Mouse (Mus musculus) ES-CJ7 (cell line): ENCODE measurements around the gene Pcbp1.
"Not testable (repeated sequence)": the region's sequence is repeated elsewhere in the genome, so short reads cannot be mapped to it uniquely, and the experiment has no call there.

Source experiments
- DNase-seq: peaks from one replicate; pipeline ENCODE4 v3.0.0; 2011; ENCODE audit warnings: low read depth, low spot score

Pcbp1 gene

DNA sequence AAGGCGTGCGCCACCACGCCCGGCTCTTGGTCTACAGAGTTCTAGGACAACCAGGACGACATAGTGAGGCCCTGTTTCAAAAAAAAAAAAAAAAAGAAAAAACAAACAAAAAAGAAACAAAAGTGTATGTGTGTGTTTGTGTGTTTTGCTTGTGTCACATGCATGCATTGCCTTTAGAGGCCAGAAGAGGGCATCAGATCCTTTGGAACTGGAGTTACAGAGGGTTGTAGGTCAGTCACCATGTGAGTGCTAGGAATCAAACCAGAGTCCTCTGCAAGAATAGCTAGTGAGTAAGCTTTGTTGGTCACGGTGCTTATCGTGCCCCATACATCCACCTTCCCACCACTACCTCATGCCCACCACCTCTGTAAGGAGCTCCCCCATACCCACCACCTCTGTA is 31.4 kb downstream of the Pcbp1 start:
- DNase-seq = peak; percentile 71

DNA sequence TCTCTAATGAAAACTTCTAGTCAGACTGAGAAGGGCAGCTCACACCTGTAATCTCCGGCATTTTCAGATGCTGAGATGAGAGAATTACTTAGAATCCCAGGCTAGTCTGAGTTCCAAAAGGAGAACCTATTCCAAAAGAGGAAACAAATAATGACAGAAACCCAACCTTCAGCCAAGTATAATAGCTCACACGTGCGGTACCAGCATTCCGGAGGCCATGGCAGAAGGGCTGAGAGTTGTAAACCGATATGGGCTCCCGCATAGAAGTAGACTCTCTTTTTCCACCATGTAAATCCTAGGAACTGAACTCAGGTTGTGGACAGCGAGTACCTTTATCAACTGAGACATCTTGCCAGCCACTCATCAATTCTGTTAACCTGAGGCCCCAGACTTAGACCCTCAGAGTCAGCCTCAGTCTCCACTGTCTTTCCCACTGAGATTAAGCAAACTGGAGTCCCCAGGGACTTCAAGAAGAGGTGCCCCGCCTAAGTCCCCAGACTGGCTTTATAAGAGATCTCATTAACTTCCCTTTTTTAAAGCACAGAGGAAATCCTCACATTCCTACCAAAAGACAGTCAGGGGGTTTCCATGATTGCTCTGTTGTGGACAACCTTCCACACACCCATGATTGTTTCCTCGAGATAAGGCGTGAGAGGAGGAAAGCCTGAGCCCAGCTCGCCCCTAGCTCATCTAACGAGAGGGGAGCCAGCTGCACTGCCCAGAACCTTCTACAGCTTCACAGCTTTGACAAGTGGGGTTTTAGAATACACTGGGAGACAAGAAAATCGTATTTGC is 32.5 kb downstream of the Pcbp1 start:
- no peak for DNase-seq

DNA sequence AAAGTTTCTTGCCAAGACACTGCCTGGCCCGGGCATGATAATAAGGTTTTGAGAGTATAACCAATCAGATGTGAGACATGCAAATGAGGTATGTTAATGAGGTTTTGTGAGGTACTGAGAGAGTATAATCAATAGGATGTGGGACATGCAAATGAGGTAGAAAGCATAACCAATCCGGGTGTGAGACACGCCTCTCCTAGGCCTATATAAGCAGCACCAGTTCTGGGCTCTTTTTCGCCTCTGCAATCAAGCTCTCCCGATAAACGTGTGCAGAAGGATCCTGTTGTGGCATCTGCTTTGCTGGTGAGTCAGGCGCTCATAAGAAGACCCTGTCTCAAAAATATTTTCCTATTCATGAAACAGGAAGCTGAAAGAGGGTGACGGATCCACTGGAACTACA is 35.7 kb downstream of the Pcbp1 start:
- DNase-seq = not testable (repeated sequence)

DNA sequence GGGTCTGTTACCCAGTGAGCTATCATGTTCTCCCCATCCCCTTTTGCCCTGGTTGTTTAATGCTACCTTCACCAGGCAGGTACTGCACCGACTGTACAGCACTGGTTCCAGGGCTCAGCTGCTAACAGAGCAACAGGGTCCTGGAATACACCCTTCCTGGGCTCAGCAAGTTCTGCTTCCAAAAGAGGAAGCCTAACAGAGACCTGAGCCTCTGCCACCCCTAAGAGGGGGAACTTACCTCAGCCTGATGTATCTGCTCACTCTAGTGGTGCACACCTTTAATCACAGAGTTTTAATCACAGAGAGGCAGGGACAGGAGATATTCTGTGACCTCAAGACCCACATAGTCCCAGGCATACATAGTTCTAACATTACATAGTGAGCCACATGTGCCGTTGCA is 36.2 kb downstream of the Pcbp1 start:
- DNase-seq = no peak

DNA sequence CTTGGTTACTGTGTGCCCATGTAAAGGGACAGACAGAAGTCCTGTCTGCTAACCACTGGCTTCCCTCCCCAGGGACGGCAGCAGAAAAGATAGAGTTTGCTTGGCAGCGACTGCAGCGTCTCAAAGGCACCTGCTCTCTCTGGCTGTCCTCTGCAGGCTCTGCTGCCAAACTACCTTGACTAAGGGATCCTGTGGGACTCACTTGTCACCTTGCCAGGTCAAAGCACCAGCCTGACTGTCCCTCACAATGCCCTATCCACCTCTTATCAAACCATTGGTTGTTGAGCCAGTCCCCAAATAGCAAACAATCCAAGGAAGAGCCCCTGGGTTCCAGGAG is 38.0 kb downstream of the Pcbp1 start:
- DNase-seq = peak; percentile 36

DNA sequence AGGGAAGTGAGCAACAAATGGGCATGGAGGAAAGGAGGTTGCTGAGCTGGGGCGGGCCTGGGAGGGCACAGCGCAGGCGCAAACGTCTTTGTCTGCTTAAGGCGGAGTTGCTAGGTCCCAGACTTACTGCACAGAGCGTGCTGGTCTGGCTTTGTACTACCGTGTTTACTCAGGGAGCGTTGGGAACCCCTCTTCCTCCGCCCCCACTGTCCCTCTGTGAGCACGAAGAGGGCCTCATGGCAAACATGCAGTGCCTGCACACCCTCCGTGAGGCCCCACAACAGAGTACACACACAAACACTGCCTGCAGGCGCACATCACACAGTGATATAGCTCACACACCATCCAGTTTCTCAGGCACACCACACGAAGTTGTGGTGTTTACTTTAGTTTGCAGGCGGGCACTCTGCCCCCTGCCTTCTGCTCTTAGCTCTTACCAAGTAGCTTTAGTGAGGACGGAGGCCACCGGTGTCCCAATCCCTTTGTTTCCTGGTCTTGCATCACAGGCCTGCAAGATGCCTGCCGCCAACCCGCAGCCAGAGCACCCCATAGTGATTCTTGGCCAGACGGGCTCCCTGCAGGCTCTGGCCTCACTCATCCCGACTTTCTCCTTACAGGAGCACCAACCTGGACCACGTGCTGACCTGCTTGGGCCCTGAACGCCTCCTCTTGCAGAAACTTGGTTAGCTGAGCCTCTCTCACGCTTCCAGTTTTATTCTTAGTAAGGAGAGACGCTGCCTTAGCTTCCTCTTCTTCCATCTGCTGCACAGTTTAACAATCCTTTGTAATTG is 38.6 kb downstream of the Pcbp1 start:
- DNase-seq = peak; percentile 96

DNA sequence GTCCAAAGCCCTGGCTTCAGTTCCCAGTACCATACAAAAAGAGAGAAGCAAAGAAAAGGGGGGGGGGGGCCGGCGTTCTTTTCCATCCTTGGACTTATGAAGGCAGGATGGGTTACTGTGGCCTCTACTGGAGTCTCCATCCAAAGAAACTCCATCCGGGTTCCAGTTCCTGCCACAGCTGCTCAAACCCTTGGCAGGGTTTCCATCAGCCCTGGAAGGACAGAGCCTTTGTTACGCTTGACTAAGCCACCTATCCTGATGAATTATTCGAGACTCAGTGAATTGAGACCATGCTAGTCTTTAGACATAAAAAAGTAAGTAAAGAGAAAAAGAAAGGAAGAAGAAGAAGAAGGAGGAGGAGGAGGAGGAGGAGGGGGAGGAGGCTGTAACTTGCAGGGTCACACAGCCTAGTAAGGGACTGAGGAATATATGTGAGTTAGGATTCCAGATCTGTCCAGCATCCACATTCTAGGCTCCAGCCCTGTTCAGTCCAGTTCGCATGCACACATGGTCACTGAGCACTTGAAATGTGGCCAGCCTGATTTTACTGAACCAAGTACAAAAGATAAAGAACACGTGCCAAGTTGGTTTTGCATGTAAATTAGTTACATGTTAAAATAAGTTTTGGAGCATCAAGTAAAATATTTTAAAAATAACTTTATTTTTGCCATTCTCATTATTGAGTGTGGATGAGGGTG is 40.0 kb downstream of the Pcbp1 start:
- no peak for DNase-seq

DNA sequence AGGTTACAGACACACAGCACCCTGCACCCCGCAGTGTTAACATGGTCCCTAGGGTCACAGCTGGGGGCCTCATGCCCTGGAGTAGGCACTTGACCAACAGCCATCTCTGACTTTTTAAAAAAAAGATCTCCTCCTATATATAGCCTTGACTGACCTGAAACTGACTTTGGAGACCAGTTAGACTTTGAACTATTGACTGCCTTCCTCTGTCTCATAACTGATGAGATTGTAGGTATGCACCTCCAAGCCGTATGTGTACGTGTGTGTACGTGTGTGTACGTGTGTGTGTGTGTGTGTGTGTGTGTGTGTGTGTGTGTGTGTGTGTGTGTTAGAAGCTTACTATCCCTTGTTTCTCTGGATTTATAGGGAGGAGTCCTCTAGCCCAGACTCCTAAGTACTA is 44.2 kb downstream of the Pcbp1 start:
- DNase-seq = no peak

DNA sequence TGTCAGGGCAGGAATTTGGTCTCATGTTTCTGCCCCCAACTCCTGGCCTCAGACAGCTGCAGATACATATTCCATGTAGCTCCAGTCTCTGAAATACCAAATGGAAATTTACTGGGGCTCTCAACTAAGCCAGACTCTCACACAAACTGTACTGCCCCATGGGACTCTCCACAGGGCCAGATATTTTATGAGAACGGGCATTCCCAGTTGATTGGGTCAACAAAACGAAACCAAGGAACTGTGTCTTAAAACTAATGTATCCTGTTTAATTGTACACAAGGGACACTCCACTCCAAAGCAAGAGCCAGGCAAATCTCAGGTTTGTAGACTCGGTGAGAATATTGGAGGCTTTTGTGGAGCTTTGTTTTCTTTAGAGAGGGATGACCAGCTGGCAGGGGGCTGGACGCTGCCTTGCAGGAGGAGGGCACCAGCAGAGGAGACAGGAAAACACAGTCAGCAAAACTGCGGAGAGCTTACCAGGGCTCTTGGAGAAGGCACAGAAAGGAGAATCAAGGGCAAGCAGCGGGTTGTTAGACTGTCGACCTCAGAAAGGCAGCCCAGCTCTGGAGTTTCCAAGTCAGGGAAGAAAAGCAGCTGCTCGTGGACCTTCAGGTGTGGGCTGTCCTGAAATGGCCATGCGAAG is 45.8 kb downstream of the Pcbp1 start:
- DNase-seq = no peak

DNA sequence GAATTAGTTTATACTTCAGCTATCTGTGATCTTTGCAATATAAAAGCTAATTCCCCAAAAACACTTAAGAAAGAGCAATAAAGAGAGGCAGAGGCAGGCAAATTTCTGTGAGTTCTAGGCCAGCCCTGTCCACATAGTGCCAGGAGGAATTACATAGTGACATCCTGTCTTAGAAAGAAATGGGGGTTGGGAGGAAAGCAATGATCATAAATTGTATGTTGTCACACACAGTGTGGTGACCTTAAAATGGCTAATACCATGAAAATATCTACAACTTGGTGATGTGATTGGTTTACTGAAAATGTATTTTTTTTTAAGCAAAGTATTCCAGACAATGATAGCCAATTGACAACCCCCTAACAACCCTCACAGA is 46.3 kb downstream of the Pcbp1 start:
- no peak for DNase-seq

DNA sequence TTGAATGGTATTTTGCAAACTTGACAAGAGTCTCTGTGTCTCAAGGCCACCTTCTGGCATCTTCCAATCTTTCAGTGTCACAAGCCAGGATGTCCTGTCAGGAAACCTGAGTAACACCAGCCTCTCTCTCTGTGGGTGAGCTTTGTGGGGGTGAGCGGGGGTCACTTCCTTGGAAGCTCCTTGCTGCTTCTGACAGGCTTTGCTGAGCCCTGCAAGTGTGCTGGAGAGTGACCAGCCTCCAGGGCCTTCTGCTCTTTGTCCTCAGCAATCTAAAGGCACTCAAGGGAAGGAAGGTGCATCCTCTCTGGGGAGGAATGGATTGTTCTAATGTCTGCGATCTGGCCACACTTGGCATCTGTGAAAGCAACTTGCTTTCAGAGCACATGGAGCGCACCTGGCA is 46.8 kb downstream of the Pcbp1 start:
- DNase-seq = no peak

DNA sequence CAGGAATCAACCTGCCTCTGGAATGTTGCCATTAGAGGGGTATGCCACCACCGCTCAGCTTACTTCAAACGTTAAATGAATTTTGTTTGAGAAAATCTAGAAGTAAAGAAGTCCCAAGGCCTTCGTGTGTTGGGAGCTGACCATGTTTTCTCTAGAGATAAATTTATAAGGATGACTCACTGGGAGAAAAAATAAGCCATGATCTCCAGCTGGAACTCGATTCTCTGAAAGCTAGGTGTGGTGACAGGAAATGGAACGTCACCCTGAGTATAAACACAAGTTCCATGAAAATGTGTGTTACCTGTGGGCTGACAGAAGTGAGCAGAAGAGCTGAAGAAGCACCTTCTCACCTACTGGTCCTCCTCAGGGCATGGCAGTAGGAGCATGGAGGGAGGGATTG is 49.2 kb downstream of the Pcbp1 start:
- DNase-seq = no peak

DNA sequence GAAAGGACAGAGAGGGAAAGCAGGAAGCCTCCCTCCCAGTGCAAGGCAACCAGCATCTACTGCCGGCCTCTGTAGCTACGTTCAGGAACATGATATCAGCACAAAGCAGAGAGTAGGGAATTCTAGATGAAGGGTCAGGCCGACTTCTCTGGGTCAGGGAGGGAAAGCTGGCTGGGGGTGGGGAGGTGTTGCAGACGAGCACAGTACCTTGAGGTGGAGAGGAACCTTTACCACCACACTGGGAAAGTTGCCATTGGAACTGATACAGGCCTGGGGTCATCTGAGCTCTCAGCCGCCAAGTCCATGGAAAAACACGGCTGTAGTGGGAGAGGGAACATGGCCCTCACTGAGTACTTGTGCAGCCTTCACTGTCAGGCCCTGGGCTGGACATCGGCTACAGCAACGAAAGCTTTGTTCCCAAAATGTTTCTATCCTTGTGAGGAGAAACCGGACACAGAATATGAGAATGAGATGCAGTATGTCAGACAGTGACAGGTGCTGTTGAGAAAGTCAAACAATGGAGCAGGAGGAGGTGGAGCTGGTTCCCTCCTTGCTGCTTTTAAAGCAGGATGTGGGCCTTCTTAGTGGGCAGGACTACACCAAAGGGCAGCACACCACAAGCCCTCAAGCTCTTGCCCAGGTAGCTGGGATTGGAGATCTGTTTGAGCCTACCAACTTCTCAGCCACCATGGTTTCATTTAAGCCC is 50.5 kb downstream of the Pcbp1 start:
- DNase-seq = no peak

DNA sequence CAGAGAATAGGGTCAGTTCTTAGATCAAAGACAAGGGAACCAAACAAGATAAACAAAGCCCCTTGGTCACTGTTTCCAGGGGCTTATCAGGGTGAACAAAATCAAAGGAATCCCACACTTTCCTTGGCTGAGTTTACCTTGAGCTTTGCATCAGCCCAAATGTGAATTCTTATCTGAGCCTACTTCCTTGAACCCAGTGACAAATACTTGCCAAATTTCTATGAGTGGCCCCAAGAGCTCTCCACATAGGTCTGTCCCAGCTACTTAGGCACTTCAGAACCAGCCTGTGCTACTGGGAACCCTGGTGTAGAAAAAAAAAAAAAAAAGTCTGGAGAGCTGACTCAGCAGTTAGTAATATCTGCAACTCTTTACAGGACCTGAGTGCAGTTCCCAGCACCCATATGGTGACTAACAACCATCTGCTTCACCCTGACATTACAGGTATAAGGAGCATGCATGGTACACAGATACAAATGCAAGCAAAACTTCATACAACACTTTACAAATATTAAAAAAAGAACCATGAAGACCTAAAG is 51.4 kb downstream of the Pcbp1 start:
- no peak for DNase-seq
